Comparison of ENCODE assay signal across 19 mouse cellular contexts in genomic region chr9:55361969-55362368, GRCm38 (mm10). TPM values are rescaled to one million over a fixed set of nuclear protein-coding genes. Genes with fewer than 3 reads are reported as not detected.
A peak's percentile ranks its signal among the peaks of the same experiment; 100 is the strongest.
DNase-seq lines count a peak whose midpoint lies in the region; ATAC-seq and TF ChIP-seq lines count a peak whose summit lies in the region.
"Had no signal": no experiment of that assay in that cellular context is flagged by ENCODE, and none has a peak within 500 bp of the region (broad histone marks: within the 10 kb centered on the region; RNA-seq: fewer than 3 reads in every experiment).

No protein-coding gene starts in this region.

- no peak overlapping the region for H3K9ac ChIP-seq in kidney, postnatal 0 days (ENCODE audit: low read depth, low read length)
- no peak overlapping the region for H3K9ac ChIP-seq in midbrain, postnatal 0 days (replicated peaks; ENCODE audit: low read length, poor library complexity, severe bottlenecking)
- H3K9ac ChIP-seq: forebrain, postnatal 0 days; heart, embryonic 15.5 days; hindbrain, embryonic 13.5 days; liver, embryonic 13.5 days; midbrain, embryonic 15.5 days; neural tube, embryonic 13.5 days had no signal

- H3K27me3 ChIP-seq in kidney, postnatal 0 days (ENCODE audit: insufficient read depth, low read length) = no peaks in the 10 kb centered on the region; the same call in none of the 2 replicates
- H3K27me3 ChIP-seq in midbrain, postnatal 0 days (ENCODE audit: insufficient read depth, low read length) = no peaks in the 10 kb centered on the region
- H3K27me3 ChIP-seq: heart, embryonic 15.5 days; hindbrain, embryonic 13.5 days; liver, embryonic 13.5 days; midbrain, embryonic 15.5 days had no signal

- intact Hi-C loops in gastrocnemius, adult 2 months (cut with DNase I) = no loop called here

- H3K4me2 ChIP-seq in kidney, postnatal 0 days (ENCODE audit: low read length) = no peak overlapping the region
- H3K4me2 ChIP-seq in midbrain, postnatal 0 days (ENCODE audit: low read depth, low read length, poor library complexity, severe bottlenecking) = no peak overlapping the region
- H3K4me2 ChIP-seq: heart, embryonic 15.5 days; hindbrain, embryonic 13.5 days; liver, embryonic 13.5 days; midbrain, embryonic 15.5 days; neural tube, embryonic 13.5 days had no signal

- no peaks in the 10 kb centered on the region for H3K36me3 ChIP-seq in kidney, postnatal 0 days (ENCODE audit: insufficient read depth, low read length)
- H3K36me3 ChIP-seq in midbrain, postnatal 0 days (ENCODE audit: insufficient read depth, low read length) = no peaks in the 10 kb centered on the region
- H3K36me3 ChIP-seq: heart, embryonic 15.5 days; hindbrain, embryonic 13.5 days; liver, embryonic 13.5 days; midbrain, embryonic 15.5 days; neural tube, embryonic 13.5 days had no signal

- TF ChIP-seq CTCF in kidney, postnatal 0 days (IDR thresholded peaks at IDR 0.05; ENCODE audit: low read depth) = no peak
- no peak for TF ChIP-seq CTCF in gastrocnemius, adult 2 months (IDR thresholded peaks at IDR 0.05)
- no peak for TF ChIP-seq CTCF in midbrain, postnatal 0 days (IDR thresholded peaks at IDR 0.05)

- H3K9me3 ChIP-seq in kidney, postnatal 0 days (replicated peaks; ENCODE audit: low read length) = no peaks in the 10 kb centered on the region
- no peaks in the 10 kb centered on the region for H3K9me3 ChIP-seq in midbrain, postnatal 0 days (ENCODE audit: low read length)
- H3K9me3 ChIP-seq: heart, embryonic 15.5 days; hindbrain, embryonic 13.5 days; liver, embryonic 13.5 days; midbrain, embryonic 15.5 days; neural tube, embryonic 13.5 days had no signal

- H3K27ac ChIP-seq in kidney, postnatal 0 days = no peak overlapping the region
- no peak overlapping the region for H3K27ac ChIP-seq in gastrocnemius, adult 2 months
- H3K27ac ChIP-seq in midbrain, postnatal 0 days (ENCODE audit: low read depth, low read length) = no peak overlapping the region
- H3K27ac ChIP-seq: heart, embryonic 15.5 days; hindbrain, embryonic 13.5 days; layer of hippocampus, adult 2 months; liver, embryonic 13.5 days; midbrain, embryonic 15.5 days; neural tube, embryonic 13.5 days had no signal

- H3K4me1 ChIP-seq in kidney, postnatal 0 days (replicated peaks; ENCODE audit: insufficient read depth, low read length) = no peaks in the 10 kb centered on the region
- H3K4me1 ChIP-seq in midbrain, postnatal 0 days (ENCODE audit: insufficient read depth, low read length) = no peaks in the 10 kb centered on the region
- H3K4me1 ChIP-seq: heart, embryonic 15.5 days; hindbrain, embryonic 13.5 days; liver, embryonic 13.5 days; midbrain, embryonic 15.5 days; neural tube, embryonic 13.5 days had no signal

- peak; percentile 31 for DNase-seq in kidney, postnatal 0 days (ENCODE audit: low spot score)
- no peak for DNase-seq in kidney, postnatal 25 days
- DNase-seq in 416B (ENCODE audit: low read depth) (peak; percentile 89), NIH3T3 (ENCODE audit: low read depth) (peak; percentile 83)
- no peak for DNase-seq in cerebellum, postnatal 10 days
- DNase-seq in gastrocnemius, adult 2 months = no peak
- no peak for DNase-seq in midbrain, postnatal 0 days (ENCODE audit: low spot score)
- DNase-seq: cerebellum, postnatal 25 days; forebrain, postnatal 0 days; kidney, adult 11 months; liver, embryonic 13.5 days had no signal

- WGBS in kidney, postnatal 0 days = 32% methylated on average over 5 of the region's 5 CpGs
- WGBS in midbrain, postnatal 0 days = 83% methylated on average over 5 of the region's 5 CpGs

- no peak overlapping the region for H3K4me3 ChIP-seq in kidney, postnatal 0 days (replicated peaks; ENCODE audit: low read depth, low read length)
- H3K4me3 ChIP-seq in gastrocnemius, adult 2 months = no peak overlapping the region
- no peak overlapping the region for H3K4me3 ChIP-seq in midbrain, postnatal 0 days (ENCODE audit: low read depth, low read length)
- H3K4me3 ChIP-seq: erythroblast, embryonic 14.5 days; heart, embryonic 15.5 days; hindbrain, embryonic 13.5 days; layer of hippocampus, adult 2 months; liver, embryonic 13.5 days; midbrain, embryonic 15.5 days; neural tube, embryonic 13.5 days had no signal

- ATAC-seq in kidney, postnatal 0 days (replicated peaks; ENCODE audit: low FRiP score, low read depth) = no peak
- peak; percentile 69 for ATAC-seq in megakaryocyte, adult 5-6 weeks (ENCODE audit: poor library complexity, severe bottlenecking)
- no peak for ATAC-seq in midbrain, postnatal 0 days (ENCODE audit: low FRiP score)
- ATAC-seq: forebrain, postnatal 0 days; midbrain, embryonic 15.5 days had no signal

RNA-seq across cellular contexts. Expression of gene Tmem266, which starts 35.3 kb away (rescaled TPM):
- polyA plus RNA-seq in kidney, postnatal 0 days (2015; fragmentation: Nextera tagmentation; extraction: Ambion mirVana) = 0.25 and 0.33 TPM in 2 replicates
- total RNA-seq in megakaryocyte, adult 5-6 weeks (2015) = not detected in 2 replicates
- total RNA-seq in megakaryocyte, adult 5-6 weeks (2017) = not detected in 2 replicates
- 1 to 10 TPM in 1 of 2 experiments, under 1 TPM in 1; 0.84 to 3.6 TPM for total RNA-seq in gastrocnemius, adult 2 months (2021)
- total RNA-seq in midbrain, postnatal 0 days (2014; rRNA removed) = 12.5 and 13.0 TPM in 2 replicates
- polyA plus RNA-seq in midbrain, postnatal 0 days (2015; fragmentation: Nextera tagmentation; extraction: Ambion mirVana) = 7.3 and 7.7 TPM in 2 replicates
- polyA plus RNA-seq: erythroblast, embryonic 14.5 days; liver, embryonic 13.5 days; thymus, postnatal 0 days had no signal

RNA-seq across cellular contexts. Expression of gene Nrg4, which starts 35.3 kb away (rescaled TPM):
- 0.39 and 0.65 TPM in 2 replicates for polyA plus RNA-seq in kidney, postnatal 0 days (2015; fragmentation: Nextera tagmentation; extraction: Ambion mirVana)
- 2.9 and 6.5 TPM in 2 replicates for total RNA-seq in megakaryocyte, adult 5-6 weeks (2015)
- 2.1 TPM in 2 replicates for total RNA-seq in megakaryocyte, adult 5-6 weeks (2017)
- 1 to 10 TPM in 1 of 2 experiments, under 1 TPM in 1; 0.59 to 1.0 TPM for total RNA-seq in gastrocnemius, adult 2 months (2021)
- total RNA-seq in midbrain, postnatal 0 days (2014; rRNA removed) = 0.94 TPM in 1 of 2 replicates, not detected in the other
- 1.3 and 1.8 TPM in 2 replicates for polyA plus RNA-seq in midbrain, postnatal 0 days (2015; fragmentation: Nextera tagmentation; extraction: Ambion mirVana)

Comparison
In these comparisons a context has a peak if more than half of its experiments do, and no peak if none do; other contexts are left out.
1. DNase-seq: peak in kidney, postnatal 0 days (single experiment), 416B (single experiment) and NIH3T3 (single experiment); none in kidney, postnatal 25 days (0 of 2), cerebellum, postnatal 10 days (0 of 2), gastrocnemius, adult 2 months (single experiment) and midbrain, postnatal 0 days (single experiment).